Mouse (Mus musculus) hindbrain, embryonic 16.5 days (tissue): ENCODE results near the gene Lcmt1. TPM values are rescaled to one million over a fixed set of nuclear protein-coding genes. Genes with fewer than 3 reads are reported as not detected.

Experiments
- ATAC-seq: fragments of 200-750 bp; cut with Nextera tagmentation; 2 replicates; pipeline ENCODE4 v1.8.0; 2017; ENCODE audit warnings: moderate TSS enrichment, moderate library complexity
- H3K27ac ChIP-seq: fragments of 300-500 bp; sonication (generic); 2 replicates; pipeline ENCODE4 v1.5.1; 2014; ENCODE audit warnings: low read depth, mild to moderate bottlenecking, control low read depth, low read length, moderate library complexity
- H3K27me3 ChIP-seq: fragments of 300-500 bp; sonication (generic); replicated peaks from 2 replicates; pipeline ENCODE4 v1.6.1; 2014; ENCODE audit warnings: low read length; ENCODE audit not compliant: control insufficient read depth, insufficient read depth
- H3K36me3 ChIP-seq: fragments of 300-500 bp; sonication (generic); 2 replicates; pipeline ENCODE4 v1.6.1; 2014; ENCODE audit warnings: mild to moderate bottlenecking, low read length, moderate library complexity, mixed read lengths; ENCODE audit not compliant: control insufficient read depth, insufficient read depth
- H3K4me1 ChIP-seq: fragments of 300-500 bp; sonication (generic); 2 replicates; pipeline ENCODE4 v1.6.1; 2014; ENCODE audit warnings: low read depth, low read length; ENCODE audit not compliant: control insufficient read depth, insufficient read depth
- H3K4me2 ChIP-seq: fragments of 300-500 bp; sonication (generic); 2 replicates; pipeline ENCODE4 v1.6.1; 2014; ENCODE audit warnings: mild to moderate bottlenecking, low read length, control low read depth, moderate library complexity
- H3K4me3 ChIP-seq: fragments of 300-500 bp; sonication (generic); 2 replicates; pipeline ENCODE4 v1.5.1; 2014; ENCODE audit warnings: mild to moderate bottlenecking, low read length, control low read depth, moderate library complexity
- H3K9ac ChIP-seq: fragments of 300-500 bp; sonication (generic); 2 replicates; pipeline ENCODE4 v1.6.1; 2014; ENCODE audit warnings: low read depth, mild to moderate bottlenecking, control low read depth, low read length, moderate library complexity
- H3K9me3 ChIP-seq: fragments of 300-500 bp; sonication (generic); 2 replicates; pipeline ENCODE4 v1.6.1; 2014; ENCODE audit warnings: mild to moderate bottlenecking, low read length, moderate library complexity; ENCODE audit not compliant: control insufficient read depth
- whole genome bisulfite sequencing: fragments of 180-500 bp; shearing (Covaris S2); extraction: QIAGEN DNeasy Blood & Tissue Kit; methylation state at CpG from one replicate; pipeline ENCODE4 v1.1.7; 2014; 5-methylcytosine and 5-hydroxymethylcytosine counted together
- polyA plus RNA-seq: library from polyadenylated mRNA; unstranded; fragments of >200 nt; fragmentation: Nextera tagmentation; extraction: Ambion mirVana; gene quantifications from 2 replicates; pipeline ENCODE4 v1.2.1, GENCODE M21; 2015

The Lcmt1 gene
- polyA plus RNA-seq, 1 experiment from 2014 or later = 112 TPM

GRCm38 (mm10) chr7:123354392-123354791 is 15.2 kb upstream of the Lcmt1 start:
- Histone ChIP-seq H3K9me3 (no peaks in the 10 kb centered on the region), H3K4me1 (no peaks in the 10 kb centered on the region), H3K36me3 (no peaks in the 10 kb centered on the region), H3K9ac (no peak overlapping the region), H3K4me3 (no peak overlapping the region), H3K27ac (no peak overlapping the region), H3K27me3 (no peaks in the 10 kb centered on the region), H3K4me2 (no peak overlapping the region)
- no peak for ATAC-seq
- WGBS = 83% methylated on average over 5 of the region's 5 CpGs

- 95% methylated on average over 2 of the region's 2 CpGs for WGBS
- Histone ChIP-seq H3K4me2 (no peak overlapping the region), H3K27me3 (no peaks in the 10 kb centered on the region), H3K4me1 (no peaks in the 10 kb centered on the region), H3K4me3 (no peak overlapping the region), H3K27ac (no peak overlapping the region), H3K36me3 (no peaks in the 10 kb centered on the region), H3K9me3 (no peaks in the 10 kb centered on the region), H3K9ac (no peak overlapping the region)
- ATAC-seq = no peak
These were observed 14.7 kb upstream of the Lcmt1 start for GRCm38 (mm10) chr7:123354851-123355250.

- 83% methylated on average over 3 of the region's 3 CpGs for WGBS
- Histone ChIP-seq H3K4me1 (no peaks in the 10 kb centered on the region), H3K9me3 (no peaks in the 10 kb centered on the region), H3K36me3 (no peaks in the 10 kb centered on the region), H3K4me3 (no peak overlapping the region), H3K9ac (no peak overlapping the region), H3K4me2 (no peak overlapping the region), H3K27me3 (no peaks in the 10 kb centered on the region), H3K27ac (no peak overlapping the region)
- ATAC-seq = no peak
These were observed 13.4 kb upstream of the Lcmt1 start for GRCm38 (mm10) chr7:123356158-123356557.

- Histone ChIP-seq H3K27me3 (no peaks in the 10 kb centered on the region), H3K4me3 (no peak overlapping the region), H3K4me2 (no peak overlapping the region), H3K27ac (no peak overlapping the region), H3K9me3 (no peaks in the 10 kb centered on the region), H3K36me3 (no peaks in the 10 kb centered on the region), H3K9ac (no peak overlapping the region), H3K4me1 (no peaks in the 10 kb centered on the region)
- ATAC-seq = peak; percentile 40; the same call in 1 of the 2 replicates
- WGBS = 56% methylated on average over 7 of the region's 7 CpGs
These were observed 10.5 kb upstream of the Lcmt1 start for GRCm38 (mm10) chr7:123359101-123359500.

- WGBS = 90% methylated on average over 5 of the region's 5 CpGs
- H3K4me3 ChIP-seq = no peak overlapping the region
- no peak for ATAC-seq
- no peaks in the 10 kb centered on the region for H3K36me3 ChIP-seq
- H3K4me2 ChIP-seq = no peak overlapping the region
- H3K4me1 ChIP-seq = no peaks in the 10 kb centered on the region
- H3K27ac ChIP-seq = no peak overlapping the region
- H3K27me3 ChIP-seq = no peaks in the 10 kb centered on the region
- no peaks in the 10 kb centered on the region for H3K9me3 ChIP-seq
- H3K9ac ChIP-seq = no peak overlapping the region
These were observed 9.4 kb upstream of the Lcmt1 start for GRCm38 (mm10) chr7:123360185-123360584.

GRCm38 (mm10) chr7:123361229-123361980 is 8.2 kb upstream of the Lcmt1 start:
- H3K27ac ChIP-seq = no peak overlapping the region
- H3K4me2 ChIP-seq = no peak overlapping the region
- no peak overlapping the region for H3K4me3 ChIP-seq
- H3K36me3 ChIP-seq = no peaks in the 10 kb centered on the region
- H3K9me3 ChIP-seq = no peaks in the 10 kb centered on the region
- ATAC-seq = no peak
- H3K9ac ChIP-seq = no peak overlapping the region
- H3K4me1 ChIP-seq = peaks cover 3% of the 10 kb centered on the region; the same call in 1 of the 2 replicates
- WGBS = 94% methylated on average over 7 of the region's 7 CpGs
- H3K27me3 ChIP-seq = no peaks in the 10 kb centered on the region

GRCm38 (mm10) chr7:123362806-123363205 is 6.8 kb upstream of the Lcmt1 start:
- H3K4me1 ChIP-seq = peaks cover 11% of the 10 kb centered on the region
- no peak overlapping the region for H3K27ac ChIP-seq
- H3K4me2 ChIP-seq = no peak overlapping the region
- no peak overlapping the region for H3K4me3 ChIP-seq
- H3K9ac ChIP-seq = no peak overlapping the region
- no peaks in the 10 kb centered on the region for H3K9me3 ChIP-seq
- WGBS = 86% methylated on average over 3 of the region's 3 CpGs
- no peak for ATAC-seq
- H3K36me3 ChIP-seq = no peaks in the 10 kb centered on the region
- no peaks in the 10 kb centered on the region for H3K27me3 ChIP-seq

GRCm38 (mm10) chr7:123363971-123364370 is 5.6 kb upstream of the Lcmt1 start:
- no peak for ATAC-seq
- H3K27me3 ChIP-seq = no peaks in the 10 kb centered on the region
- no peaks in the 10 kb centered on the region for H3K9me3 ChIP-seq
- H3K27ac ChIP-seq = no peak overlapping the region
- peaks cover 22% of the 10 kb centered on the region for H3K4me1 ChIP-seq
- H3K9ac ChIP-seq = no peak overlapping the region
- no peaks in the 10 kb centered on the region for H3K36me3 ChIP-seq
- H3K4me2 ChIP-seq = no peak overlapping the region
- 93% methylated on average over 8 of the region's 8 CpGs for WGBS
- H3K4me3 ChIP-seq = no peak overlapping the region

- 78% methylated on average over 7 of the region's 7 CpGs for WGBS
- H3K4me2 ChIP-seq = no peak overlapping the region
- H3K9ac ChIP-seq = no peak overlapping the region
- H3K27me3 ChIP-seq = no peaks in the 10 kb centered on the region
- H3K36me3 ChIP-seq = no peaks in the 10 kb centered on the region
- no peaks in the 10 kb centered on the region for H3K9me3 ChIP-seq
- H3K4me1 ChIP-seq = peaks cover 26% of the 10 kb centered on the region
- H3K4me3 ChIP-seq = no peak overlapping the region
- no peak for ATAC-seq
- H3K27ac ChIP-seq = no peak overlapping the region
These were observed 3.5 kb upstream of the Lcmt1 start for GRCm38 (mm10) chr7:123365876-123366741.
